Mouse (Mus musculus): ENCODE measurements around the gene Jph4.

The Jph4 gene

DNA sequence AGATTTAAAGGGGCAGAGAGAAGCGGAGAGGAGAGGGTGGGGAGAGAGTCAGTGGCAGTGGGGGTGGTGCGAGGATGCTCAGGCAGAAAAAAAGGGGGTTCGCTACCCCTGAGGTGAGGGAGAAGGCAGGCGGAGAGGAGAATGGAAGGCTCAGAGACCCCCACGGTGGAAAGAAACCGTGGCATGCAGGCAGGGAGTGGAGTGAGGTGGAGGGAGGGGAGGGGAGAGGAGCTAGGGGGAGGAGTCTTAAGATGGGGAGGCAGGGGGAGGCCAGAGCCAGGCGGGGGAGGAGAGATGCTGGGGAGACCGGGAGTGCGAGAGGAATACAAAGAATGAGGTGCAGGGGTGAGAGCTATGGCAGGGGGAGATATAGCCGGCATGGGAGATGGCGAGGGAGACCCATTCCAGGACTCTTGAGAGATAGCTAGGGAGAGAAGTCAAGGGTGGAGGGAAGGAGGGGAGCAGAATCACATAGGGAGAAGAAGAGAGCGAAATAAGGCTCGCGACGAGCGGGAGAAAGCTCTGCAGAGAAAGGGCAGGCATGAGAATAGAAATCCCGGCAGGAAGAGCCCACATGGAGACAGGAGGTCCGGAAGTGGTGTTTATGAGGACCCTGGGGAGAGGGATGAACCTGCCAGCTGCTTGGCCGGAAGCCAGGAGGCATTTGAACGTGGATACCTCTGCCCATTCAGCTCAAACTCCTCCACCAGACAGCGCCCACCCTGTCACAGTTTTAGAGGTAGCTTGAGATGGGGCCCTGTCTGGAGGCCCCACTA is at the start of gene Jph4:
Gene Jph4 (minus strand): TSS at position 511 of the 776 bp plus-strand sequence.
- DNase-seq (ENCODE audit: extremely low spot score, low read depth, low spot score), result no peak

DNA sequence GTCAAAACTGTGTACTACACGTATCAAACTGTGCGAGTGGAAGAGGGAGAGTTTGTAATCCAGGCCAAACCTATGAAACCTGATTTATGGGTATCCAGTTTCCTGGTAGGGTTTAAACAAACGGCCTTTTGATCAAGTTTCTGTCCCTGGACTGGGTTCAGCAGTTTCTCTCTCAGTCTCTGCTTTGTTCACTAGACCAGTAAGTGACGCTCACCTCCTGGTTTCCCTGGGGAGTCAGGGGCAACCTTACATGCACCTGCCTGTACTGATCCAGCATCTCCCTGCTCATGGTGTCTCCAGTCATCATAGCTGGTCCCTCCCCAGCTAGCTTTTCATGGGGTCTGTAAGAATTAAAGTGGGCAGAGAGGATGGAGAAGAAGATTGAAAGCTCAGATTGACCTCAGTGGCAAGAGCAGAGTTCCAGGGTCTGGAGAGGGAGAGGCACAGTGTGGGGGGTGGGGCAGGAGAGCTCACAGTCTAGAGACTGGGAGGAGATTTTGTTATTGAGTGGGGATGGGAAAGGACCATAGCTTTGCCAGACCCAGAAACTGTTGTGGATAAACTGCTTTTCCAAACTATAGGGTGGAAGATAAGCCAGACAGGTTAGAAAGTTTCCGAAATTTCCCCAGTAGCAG is 47.6 kb upstream of the Jph4 start:
- DNase-seq (ENCODE audit: extremely low spot score, low read depth, low spot score), result no peak

DNA sequence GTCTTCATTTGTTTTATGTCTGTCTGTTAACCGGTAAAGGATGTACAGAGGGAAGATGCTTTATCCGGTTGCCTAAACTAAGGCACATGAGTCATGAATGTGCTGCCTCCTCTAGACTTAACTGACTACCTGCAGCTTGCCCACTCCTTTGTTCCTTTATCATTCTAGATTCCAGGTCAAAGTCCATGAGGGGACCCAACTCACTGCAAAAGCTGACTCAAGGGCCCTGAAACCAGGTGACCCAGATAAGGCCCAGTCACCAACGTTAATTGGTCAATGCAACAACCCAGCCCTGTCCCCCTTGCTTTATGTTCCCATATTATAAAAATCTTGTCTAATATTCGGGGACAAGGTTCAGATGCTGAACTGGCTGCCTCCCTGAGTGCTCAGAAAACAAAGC is 45.4 kb upstream of the Jph4 start:
- DNase-seq (ENCODE audit: extremely low spot score, low read depth, low spot score), result no peak

DNA sequence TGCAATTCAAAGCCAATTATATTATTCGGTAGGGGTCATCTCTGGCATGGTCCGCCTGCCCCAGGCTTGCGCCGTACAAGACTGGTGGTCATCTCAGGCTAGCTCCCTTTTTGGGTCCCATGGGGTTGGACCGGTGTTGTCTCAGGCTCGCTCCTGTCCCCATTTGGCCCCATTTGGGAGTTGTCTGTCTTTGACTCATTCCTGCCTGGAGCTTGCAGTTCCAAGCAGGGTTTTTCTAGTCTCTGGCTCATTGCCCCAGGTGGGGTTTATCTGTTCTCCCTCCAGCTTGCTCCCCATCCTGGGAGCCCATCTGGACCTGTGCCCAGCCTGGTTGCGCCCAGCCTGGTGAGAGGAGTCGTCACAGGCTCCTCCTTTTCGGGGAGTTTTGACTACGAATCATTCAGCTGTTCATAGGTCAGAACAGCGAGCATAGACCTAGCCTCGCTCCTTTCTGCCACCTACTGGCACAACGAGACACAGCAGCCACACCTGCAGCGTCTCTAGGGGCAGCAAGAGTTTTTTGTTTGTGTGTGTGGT is 44.4 kb upstream of the Jph4 start:
- DNase-seq (ENCODE audit: extremely low spot score, low read depth, low spot score), result peak; percentile 52

DNA sequence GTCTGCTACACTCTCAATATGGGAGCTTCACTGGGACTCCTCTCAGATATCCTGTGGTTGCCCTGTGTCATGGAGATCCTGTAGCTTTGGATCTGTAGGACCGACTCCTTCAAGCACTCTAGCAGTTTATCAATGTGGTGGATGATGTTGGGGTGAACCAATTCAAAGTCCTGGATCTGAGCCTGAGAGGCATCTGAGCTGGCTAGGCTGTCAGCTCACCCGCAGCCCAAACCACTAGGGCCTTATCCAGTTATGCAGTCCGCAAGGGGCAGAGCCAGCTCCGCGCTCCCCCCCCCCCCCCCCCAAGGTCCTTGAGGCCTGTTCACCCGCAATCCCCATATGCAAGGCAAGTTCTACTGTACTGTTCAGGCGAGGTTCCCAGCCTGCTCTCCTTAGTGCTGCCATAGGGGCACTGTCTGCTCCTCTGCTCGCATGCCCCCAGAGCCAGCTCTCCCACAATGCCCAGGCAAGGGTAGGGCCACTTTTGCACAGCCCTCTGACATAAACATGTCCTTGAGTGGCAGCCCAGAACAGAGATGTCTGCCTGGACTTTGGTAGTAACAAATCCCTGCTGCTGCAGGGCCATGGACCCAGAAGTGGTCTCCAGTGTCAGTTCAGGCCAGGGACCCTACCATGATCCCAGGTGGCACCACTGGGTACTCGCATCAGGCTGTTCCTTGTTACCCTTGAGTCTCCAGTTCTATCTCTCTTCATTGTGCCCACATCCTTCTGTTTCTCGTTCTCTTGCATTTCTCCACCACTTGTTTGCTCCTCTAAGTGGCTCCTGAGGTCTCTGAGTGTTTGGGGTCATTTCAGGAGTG is 43.7 kb upstream of the Jph4 start:
- no peak for DNase-seq (ENCODE audit: extremely low spot score, low read depth, low spot score)

DNA sequence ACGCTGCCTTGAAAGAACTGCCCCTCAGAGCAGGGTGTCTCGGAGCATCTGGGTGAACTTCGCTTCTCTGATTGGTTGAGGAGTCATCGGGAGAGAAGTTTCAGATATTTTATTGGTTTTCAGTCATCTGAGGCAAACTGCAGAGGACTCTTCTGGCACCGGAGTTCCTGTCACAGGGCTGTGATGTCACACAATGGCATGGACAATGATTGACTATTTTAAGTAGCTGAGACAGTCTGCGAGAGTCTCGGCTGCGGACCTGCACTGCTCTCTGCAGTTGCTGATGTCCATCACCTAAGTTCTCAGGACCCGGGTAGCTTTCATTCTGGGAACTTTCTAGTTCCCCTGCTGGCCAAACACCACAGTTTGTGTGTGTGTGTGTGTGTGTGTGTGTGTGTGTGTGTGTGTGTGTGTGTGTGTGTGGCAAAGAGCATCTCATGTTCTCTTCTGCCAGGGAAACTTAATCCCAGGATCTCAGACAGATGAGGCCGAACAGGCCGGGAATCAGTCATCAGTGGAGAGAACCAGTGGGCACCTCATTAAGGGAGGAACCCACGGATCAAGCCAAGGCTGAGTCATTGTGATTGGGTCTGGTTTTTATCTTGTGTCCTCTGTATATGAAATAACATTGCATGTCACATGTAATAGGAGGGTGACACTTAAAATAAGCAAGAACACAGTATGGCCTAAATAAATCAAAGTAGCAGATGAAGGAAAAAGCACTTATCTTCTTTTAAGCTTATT is 40.8 kb upstream of the Jph4 start:
- DNase-seq (ENCODE audit: extremely low spot score, low read depth, low spot score), result no peak

DNA sequence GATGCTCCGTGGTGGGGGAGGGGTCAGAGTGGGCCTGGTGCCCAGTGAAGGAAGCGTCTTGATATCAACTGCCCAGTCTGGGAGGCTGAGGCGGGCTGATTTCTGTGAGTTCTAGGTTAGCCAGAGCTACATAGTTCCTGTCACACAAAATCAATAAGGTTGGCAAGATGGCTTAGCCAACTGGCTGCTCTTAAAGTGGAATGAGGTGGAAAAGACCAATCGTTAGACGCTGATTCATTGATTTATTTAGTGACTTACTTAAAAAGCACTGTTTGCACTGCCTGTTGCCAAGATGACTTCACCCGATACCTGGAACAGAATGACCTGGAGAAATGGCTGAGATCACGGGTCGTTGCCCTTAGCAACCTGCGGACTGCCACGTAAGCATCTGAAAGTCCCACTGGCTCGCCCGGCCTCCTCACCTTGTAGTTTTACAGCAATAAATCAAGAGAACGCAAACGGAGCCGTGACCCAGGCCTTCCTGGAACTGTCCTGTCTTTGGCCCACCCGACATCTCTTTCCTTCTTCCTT is 36.3 kb upstream of the Jph4 start:
- DNase-seq (ENCODE audit: extremely low spot score, low read depth, low spot score), result no peak

DNA sequence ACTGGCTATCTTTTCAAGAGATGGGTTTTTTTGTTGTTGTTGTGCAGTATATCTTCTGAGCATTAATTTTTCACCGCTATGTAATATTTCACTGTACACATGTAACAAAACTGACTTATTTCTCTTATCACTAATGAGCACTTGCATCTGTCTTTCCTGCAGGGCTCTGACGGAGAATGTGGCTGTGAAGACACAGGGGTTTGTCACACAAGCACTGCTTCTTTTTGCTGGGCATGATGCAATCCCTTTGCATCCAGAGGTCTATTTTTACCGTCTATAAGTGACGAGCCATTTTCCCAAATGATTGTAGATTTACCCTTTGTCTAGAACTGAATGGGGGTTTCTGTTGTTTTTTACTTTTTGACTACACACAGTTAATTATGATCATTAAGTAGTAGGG is 35.4 kb upstream of the Jph4 start:
- no peak for DNase-seq (ENCODE audit: extremely low spot score, low read depth, low spot score)

DNA sequence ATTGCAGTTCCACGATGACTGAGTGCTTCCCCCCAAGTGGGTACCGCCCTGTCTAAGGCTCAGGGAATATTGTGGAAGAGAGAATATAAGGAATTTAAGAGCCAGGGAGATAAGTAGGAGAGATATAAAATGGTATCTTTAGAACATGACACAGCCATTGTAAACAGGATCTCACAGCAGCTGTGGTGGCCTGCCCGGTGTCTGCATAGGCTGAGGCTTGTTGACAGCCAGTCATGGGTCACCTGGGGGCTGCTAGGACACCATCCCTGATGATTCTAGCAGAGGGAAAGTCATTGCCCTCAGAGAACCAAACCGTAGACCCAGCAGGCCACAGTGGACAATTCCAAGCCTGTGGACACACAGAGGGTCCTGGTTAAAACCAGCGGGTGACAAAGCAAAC is 34.2 kb upstream of the Jph4 start:
- DNase-seq (ENCODE audit: extremely low spot score, low read depth, low spot score), result no peak

DNA sequence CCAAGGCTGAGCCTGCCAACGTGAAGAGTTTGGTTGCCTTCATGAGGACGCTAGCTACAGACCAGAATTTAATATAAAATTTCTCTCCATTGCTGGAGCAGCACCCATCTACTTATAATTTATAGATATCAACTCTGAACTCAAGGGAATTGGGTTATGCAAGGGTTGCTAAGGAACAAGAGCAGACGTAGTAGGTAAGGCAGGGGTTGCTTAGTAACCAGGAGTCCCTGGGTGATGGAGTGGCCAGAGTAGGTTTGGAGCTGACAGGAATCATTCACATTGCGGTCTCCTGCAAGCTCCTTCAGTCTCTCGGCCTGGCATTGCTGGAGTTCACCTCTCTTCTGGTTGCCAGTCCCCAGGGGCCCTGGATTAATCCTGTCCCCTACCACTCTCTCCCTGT is 32.3 kb upstream of the Jph4 start:
- DNase-seq (ENCODE audit: extremely low spot score, low read depth, low spot score), result no peak

DNA sequence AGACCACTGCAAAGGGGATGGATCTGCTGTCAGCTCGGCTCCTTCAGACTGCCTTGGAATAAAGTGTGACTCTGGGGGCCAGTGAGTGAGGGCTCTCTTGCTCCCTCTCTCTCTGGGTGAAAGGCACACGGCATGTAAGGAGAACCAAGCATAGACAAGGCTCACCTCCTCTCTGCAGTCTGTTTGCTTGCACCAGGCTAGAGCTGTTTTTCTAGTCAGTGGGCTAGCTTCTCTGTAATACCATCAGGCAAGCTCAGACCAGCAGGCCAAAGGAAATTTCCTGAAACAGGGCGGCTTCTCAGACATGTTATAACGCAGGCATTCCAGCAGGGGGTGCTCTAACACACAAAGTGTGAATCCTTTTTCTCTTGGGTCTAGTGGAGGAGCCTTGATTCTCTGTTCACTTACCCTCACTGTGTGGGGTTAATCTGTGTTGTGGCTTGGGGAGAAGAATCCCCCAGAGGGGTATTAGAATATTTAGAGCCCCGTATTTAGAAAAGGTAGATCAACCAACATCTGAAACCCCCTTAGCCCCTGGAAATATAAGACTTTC is 31.7 kb upstream of the Jph4 start:
- peak; percentile 22 for DNase-seq (ENCODE audit: extremely low spot score, low read depth, low spot score)

DNA sequence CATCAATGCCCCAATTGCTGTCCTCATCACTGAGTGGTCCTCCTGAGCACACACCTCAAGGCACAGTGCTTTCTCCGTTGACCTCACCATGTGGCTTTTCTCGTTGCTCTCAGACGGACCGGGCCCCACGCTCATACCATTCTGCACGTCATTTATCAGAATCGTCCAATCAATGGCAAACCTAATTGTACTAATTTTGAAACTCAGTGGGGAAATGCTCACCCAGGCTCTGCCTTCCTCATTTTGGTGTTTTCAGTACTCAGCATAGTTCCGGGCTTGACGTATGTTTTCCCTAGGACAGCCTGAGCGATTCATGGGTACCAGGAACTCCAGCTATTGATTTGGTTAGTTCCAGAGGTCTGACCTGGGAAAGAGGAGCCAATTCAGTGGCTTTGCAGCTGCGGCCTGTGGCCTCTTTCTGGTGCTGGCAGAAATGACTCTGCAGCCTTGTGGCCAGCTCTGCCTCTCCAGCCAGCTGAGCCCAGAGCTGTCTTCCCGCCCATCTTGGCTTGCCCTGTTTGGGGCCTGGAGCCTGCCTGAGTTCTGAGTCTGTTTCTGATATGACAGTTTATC is 30.2 kb upstream of the Jph4 start:
- no peak for DNase-seq (ENCODE audit: extremely low spot score, low read depth, low spot score)

DNA sequence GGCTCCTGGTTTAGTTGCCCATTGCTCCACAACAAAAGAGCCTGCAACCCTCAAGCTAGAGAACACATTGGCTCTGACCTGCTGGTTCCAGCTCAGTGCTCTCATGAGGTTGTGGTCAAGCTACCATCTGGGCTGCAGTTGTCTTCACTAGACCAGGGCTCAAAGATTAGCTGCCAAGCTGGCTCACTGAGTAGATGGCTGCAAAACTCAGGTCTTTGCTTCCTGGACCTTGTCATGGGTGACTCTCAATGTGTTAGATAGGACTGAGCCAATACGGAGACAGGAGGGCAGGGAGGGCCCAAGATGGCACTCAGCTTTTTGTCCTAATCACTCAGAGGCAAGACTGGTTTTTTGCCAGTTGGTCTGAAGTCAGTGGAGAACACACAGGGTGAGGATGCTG is 29.6 kb upstream of the Jph4 start:
- no peak for DNase-seq (ENCODE audit: extremely low spot score, low read depth, low spot score)

DNA sequence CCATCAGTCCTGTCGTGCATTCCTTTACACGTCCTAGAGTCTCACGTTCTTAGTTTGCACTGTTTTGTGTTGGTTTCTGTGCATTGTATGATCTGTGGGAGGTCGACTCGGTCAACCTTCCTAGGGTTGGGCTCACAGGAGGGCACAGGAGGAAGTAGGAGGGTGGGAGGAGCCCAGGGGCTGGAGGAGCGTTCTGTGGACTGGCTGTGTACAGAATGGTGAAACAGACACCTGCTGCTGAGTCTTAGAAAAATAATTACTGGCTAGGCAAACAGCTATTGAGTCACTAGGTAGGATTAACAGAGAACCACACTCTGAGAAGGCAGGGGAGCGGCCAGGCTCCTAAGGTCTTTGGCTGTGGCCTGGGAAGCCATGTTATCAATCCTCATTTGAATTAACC is 22.6 kb upstream of the Jph4 start:
- no peak for DNase-seq (ENCODE audit: extremely low spot score, low read depth, low spot score)

DNA sequence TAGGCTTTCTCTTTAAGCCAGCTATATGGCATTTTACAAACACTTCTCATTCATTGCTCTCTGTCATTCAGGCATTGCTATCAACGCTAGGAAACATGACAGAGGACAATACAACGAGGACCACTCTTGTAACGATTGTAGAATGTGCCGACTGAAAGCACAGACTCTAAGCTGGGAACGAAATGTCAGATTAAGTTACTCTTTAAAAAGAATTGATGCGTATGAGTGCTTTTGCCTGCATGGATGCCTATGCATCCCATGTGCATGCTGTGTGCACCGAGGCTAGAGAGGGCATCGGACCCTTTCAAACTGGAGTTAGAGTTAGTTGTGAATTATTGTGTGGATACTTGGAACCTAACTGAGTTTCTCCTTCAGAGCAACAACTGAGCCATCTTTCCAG is 18.9 kb upstream of the Jph4 start:
- DNase-seq (ENCODE audit: extremely low spot score, low read depth, low spot score), result no peak

DNA sequence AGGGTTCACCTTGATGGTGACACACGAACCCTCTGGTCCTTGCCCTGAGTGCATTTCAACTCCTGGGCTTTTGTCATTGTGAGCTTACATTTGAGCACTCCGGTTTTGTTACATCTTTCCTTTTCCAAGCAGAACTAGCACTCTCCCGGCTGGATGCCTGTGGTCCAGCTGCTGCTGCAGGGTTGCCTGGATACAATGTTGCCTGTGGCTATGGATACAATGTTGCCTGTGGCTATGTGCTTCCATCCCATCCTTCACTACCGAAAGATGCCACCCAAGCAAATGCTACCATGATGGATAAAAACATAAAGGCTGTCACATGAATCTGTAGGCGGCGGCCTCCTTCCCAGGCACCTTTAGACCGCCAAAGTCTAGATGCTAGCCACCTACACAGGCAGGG is 9.8 kb upstream of the Jph4 start:
- DNase-seq (ENCODE audit: extremely low spot score, low read depth, low spot score), result no peak

DNA sequence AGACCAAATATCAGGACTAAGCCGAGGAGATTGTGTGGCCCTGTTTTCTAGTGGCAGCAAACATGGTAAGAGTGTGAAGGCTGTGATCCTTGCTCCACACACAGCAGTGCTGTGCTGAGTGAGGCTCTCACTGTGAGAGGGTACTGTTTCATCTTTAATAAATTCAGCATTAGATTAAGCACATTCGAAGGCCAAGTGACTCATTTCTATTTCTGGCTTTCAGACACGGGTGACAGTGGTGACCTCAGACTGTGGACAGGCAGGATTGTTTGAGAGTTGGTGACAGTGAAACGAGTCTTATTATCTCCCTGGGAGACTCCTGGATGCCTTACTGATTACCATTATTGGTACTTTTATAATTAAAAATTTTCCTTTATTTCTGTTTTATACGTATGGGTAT is 9.0 kb upstream of the Jph4 start:
- no peak for DNase-seq (ENCODE audit: extremely low spot score, low read depth, low spot score)

DNA sequence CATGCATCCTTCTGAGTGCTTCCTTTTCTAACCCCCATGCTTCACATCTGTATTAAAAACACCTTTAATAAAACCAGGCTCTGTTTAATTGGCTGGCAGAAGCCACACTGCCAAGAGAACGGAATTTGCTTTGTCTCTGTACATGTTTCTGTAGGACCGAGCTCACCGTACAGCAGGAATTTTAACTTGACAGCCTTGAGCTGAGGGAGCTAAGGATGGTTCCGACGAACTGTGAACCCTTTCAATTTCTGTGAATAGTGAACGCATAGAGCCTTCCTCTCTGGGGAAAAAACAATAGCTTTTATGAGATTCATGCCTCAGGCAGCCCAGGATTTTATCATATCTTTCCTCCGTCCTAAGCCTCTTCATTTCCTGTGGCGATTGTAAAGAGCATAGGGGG is 5.6 kb upstream of the Jph4 start:
- no peak for DNase-seq (ENCODE audit: extremely low spot score, low read depth, low spot score)

DNA sequence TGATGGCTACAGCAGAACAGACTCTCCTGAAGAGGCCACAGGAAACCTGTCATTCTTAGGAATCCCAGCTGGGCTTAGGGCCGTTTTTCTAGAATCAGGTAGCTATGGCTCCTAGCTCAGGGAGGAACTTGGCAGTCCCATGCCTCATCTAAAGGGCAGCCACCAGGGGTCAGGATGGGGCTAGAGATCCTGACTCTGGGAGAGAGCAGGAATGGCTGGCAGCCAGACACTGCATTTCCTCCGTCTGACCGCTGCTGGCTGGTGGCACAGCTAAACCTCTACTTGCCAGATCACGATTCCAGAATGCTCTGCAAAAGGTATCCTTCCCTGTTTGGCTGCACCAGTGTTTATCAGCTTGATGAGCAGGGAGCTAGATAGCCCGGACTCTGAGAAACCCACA is 5.2 kb upstream of the Jph4 start:
- DNase-seq (ENCODE audit: extremely low spot score, low read depth, low spot score), result no peak
